Mouse (Mus musculus) lung, postnatal 0 days (tissue): ENCODE data around the gene Rmdn2.

ENCODE experiments used
- CTCF ChIP-seq: IDR thresholded peaks from 2 replicates; pipeline ENCODE4 v1.5.1; 2016; ENCODE audit warnings: antibody characterized with exemption, mild to moderate bottlenecking
- EP300 ChIP-seq: IDR thresholded peaks from 2 replicates; pipeline ENCODE4 v1.6.1; 2016; ENCODE audit warnings: antibody characterized with exemption, mild to moderate bottlenecking, control low read depth

DNA sequence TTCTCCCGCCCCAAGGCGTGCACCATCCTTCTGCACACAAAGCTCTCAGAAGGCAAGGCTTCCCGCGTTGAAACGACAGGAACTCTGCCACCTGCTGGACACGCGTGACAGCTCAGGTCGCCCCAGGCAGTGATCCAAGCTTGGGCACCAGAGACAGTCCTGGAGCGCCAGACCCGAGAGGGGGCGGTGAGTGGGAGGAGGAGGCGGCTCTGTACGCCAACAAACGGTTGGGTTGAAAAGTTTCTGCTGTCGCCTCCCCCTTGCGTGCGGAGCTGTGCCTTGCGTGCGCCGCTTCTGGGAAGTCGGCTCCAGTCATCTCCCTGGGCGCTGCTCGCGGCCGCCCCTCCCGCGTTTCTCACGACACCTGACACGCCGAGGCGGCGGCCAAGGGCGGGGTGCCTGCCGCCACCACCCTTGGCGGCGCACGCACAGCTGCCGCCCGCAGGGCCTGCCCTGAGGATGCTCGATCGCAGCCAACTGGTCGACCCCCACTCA is 104.0 kb downstream of the Rmdn2 start:
- TF ChIP-seq CTCF (peak; percentile 93), EP300 (no peak)
